Mouse (Mus musculus) CD8-positive naive resting alpha-beta T cell, adult 2 months (primary cell): ENCODE data around the gene Vdr.
A peak's percentile ranks its signal among the peaks of the same experiment; 100 is the strongest.

ENCODE experiments used
- DNase-seq, 2 experiments: peaks; one replicate each; pipeline ENCODE4 v3.0.0; 2022; ENCODE audit warnings: low read depth in 2 of 2, low spot score in 2 of 2

Vdr gene

DNA sequence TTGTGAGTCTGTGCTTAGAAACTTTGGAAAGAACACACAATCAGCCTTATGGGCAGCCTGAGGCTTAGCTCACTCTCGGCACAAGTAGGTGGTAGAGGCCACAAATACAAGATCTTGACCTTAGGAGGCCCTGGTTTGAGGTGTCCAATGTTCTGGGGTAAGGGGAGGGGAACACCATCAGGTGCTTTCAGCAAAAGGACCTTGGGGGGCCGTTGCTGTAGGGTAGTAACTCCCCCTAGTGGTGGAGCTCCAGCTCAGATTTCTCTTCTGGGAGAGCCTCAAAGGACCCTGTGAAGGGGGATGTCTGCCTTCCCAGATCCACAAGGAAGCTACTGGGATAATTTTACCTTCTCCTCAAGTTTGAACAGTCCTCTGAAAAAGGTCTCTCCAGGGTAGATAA lies 60.0 kb downstream of the Vdr start:
- peak; percentile 33 to 51 for DNase-seq

DNA sequence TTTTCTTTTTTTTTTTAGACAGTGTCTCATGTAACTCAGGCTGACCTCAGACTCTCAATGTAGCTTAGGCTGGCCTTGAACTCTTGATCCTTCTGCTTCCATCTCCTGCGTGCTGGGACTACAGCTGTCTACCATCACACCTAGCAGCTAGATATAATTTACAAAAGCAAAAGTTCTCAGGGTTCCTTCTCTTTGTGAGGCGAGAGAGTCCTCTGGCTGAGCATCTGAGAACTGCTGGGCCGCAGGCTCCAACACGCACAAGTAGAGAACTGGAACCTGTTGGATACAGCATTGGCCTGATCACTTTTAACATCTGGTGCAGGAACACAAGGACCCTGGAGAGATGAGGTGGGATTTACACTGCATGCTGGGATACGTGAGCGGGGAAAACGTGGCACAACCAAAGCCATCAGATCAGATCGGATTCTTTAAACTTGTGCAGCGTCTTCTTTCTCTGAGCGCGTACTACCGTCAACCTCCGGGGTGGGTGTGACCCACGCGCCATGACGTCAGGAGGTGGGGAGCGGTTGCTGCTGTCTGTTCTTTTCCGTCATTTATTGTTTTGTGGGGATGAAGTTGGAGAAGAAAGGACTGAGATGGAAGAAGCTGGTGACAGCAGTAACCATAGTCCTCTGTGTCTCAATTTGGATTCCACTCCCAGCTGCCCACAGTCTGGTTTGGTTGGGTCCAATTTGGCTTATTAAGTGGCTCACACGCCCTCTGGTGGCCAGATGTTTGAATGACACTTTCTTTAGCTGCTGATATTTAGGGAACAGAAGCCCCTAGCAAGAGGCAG lies 61.1 kb downstream of the Vdr start:
- DNase-seq, result peak; percentile 83 to 86

DNA sequence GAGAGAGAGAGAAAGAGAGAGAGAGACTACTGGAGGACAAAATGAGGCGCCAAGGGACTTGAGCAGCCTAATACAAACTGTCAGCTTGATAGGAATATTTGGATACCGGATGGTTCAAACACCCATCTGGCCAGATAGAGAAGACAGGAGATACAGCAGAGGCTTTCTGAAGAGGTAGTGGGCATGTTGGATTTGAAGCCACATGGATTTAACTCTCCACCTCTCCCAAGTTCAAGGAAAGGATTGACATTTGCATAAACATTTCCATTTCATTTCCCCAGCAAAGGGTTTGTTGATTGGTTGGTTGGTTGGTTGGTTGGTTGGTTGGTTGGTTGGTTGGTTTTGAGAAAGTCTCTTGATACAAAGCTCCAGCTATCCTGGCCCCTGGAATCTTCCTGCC lies 62.6 kb downstream of the Vdr start:
- DNase-seq, result no peak

DNA sequence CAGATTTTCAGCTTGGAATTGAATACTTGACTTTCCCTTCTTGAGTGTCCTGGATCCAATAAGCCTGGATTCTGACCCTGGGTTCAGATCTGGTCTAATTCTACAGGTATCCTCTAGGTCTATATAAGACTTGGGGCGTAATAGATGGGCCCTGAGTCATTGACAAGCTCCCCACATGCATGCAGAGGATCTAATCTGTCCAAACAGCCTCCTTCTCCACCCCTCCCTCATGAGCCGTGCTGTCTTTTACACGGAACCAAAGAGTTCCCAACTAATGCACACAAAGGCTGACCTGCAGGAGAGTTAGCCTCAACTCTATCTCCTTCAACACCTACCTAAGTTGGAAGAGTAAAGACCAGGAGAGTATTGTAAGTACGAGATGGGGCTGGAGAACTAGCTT lies 63.1 kb downstream of the Vdr start:
- no peak for DNase-seq

DNA sequence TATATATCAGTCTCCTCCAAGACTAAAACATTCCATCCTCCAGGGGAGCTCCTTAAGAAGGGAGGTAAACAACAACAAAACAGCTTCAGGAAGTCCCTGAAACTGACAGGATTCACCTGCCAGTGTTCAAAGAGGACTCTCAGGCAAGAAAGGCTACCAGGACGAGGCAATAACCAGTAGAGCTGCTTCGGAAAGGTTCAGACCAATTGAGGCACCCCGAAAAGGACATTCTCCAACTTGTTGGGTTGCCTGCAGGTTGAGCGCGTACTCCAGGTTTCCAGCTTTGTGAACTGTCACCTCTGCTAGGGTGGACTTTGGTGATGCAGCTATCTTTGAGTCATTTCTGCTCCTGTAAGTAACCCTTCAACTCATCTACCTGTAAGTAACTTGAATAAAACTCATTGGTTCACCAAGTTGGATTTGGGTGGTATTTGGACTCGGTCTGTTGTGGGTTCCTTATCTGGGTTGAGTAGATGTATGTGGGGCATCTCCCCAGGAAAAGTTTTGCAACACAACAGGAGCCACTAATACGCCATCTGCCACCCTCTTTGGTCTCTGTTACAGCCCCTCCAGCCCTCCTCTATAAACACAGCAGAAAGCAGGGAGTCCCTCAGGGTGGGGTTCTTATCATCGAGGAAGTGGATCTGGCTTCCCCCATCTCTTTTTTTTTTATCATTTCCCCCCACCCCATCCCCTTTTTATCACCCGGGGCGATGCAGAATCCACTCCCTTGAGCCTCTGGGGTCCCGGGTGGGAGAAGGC lies 64.1 kb downstream of the Vdr start:
- DNase-seq, result no peak

DNA sequence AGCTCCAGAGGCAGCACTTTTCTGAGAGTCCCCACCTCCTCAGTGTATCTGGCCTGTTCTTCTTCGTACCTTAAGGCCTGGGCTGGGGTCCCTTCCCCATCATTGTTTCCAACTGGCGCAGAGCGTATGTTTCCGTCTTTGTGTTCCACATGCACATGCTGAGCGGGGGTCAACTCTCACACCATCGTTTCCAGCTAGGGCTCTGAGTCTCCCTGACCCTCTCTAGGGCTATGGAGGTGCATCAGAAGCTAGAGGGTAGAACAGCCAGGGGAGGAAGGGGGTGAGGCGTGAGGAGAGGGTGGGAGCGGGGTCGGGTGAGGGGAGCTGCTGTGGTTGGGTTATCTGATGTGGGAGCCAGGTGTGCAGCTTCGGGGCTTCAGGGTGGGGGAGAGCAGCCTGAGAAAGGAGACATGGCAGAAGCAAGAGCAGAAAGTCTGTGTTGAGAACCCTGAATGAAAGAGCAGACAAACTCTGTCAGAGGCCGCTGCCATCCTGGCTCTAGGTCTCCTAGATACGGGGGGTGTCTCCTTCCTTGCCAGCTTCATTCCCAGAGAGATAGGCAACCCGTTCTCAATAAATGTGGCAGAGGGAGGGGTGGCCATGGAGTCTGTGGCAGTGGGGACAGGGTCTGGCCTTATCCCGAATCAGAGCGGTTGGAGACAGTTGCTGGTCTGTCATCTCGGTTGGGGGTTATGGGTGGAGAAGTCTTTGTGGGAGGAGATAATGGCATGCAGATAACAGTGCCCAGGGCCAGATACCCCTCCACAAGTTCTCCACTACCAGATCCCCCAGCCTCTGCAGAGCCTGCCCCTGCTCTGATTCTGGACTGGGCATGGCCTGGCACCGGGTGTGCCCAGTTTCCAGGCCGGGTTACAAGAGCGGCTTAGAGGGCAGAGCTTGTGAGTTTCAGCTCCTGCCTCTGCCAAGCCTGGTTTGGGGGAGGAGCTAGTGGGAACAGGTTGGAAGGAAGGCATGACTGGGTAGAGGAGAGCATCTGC lies 66.1 kb downstream of the Vdr start, which contains the start of gene Hdac7:
TSS of gene Hdac7 (minus strand) at position 466 of the 998 bp plus-strand sequence.
- no peak for DNase-seq

DNA sequence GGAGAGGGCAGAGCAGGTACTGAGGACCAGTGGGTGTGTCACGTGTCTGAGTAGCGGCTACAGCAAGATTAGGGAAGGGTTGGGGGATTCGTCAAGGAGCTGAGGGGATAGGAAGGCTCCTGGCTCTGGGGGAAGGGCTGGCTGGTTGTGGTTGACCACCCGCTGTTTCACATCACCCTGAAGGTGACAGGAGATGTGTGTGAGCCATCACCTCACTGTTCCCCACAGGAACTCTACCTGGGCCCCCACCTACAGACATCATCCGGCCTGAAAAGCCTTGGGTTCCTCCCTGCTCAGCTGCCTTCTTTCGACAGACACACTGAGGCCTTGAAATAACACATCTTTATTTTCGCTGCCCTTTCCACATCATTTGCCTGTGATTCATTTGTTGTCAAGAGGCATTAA lies 67.2 kb downstream of the Vdr start:
- no peak for DNase-seq

DNA sequence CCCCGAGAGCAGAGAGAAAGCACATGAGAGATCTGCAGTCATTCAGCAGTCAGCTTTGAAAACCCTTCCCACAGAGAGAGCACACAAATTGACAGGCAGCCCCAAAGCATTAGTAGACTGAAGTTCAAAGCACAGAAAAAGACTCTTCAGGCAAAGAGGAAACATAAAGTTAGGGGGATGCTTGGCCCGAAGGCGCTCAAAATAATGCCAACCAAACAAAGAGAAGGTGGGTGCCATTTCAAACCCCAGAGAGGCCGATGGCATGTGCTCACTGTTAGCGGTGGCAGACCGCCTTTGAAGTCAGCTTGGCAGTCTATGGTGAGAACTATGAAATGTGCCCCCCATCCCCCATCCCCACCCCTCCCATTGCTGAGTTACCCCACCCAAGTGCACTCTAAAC lies 68.4 kb downstream of the Vdr start:
- peak; percentile 41 to 56 for DNase-seq

DNA sequence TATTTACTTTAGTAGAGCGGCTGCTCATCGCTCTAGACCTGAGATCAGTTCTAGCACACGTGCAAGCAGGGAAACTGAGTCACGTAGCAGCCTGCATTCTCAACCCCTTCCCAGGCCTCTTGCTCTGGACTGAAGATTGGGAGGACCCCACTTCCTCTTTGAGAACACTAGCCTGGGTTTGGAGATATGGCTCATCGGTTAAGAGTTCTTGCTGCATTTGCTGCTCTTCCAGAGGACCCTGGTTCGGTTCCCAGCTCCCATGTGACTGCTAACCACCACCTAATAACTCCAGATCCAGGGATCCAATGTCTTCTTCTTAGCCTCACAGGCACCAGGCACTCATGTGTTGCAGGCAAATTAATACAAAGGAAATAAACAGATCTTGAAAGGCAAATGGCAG lies 69.0 kb downstream of the Vdr start:
- no peak for DNase-seq

DNA sequence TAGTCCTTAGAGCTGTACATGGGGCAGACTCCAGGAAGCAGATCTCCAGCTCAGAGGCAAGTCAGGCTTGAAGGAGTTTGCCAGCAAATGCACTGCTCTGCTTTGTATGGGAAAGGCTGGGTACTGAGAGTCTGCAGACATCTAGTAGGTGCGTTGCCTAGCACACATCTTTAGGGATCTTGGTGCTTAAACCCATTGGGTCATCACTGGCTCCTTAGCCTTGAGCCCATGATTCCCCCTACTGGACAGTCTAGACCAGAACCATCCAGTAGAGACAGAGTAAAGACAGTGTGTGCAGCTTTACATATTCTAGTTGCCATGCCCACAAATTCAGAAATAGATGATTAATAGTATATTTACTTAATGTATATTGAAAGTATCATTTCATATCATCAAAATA lies 69.6 kb downstream of the Vdr start:
- DNase-seq, result no peak

DNA sequence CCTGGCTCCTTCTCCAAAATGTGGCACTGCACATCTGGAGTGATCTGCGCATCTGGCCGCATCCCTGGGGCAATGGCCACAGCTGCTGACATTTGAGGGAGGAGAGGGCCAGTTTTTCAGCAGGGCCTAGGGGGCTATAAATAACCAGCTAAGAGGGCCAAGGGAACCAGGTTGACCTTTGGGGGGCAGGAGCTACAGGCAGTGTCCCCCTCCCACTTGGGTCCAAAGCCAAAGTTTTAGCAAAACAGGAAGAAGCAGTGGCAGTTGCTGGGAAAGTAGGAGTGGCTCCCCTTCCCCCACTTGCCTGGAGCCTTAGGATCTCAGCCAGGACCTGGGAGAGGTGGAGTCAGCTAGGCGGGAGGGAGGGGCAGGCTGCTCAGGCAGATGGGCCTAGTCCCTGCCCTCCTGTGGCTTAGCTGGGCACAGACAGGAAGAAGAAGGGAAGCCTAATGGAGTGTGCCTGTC lies 70.4 kb downstream of the Vdr start:
- no peak for DNase-seq

DNA sequence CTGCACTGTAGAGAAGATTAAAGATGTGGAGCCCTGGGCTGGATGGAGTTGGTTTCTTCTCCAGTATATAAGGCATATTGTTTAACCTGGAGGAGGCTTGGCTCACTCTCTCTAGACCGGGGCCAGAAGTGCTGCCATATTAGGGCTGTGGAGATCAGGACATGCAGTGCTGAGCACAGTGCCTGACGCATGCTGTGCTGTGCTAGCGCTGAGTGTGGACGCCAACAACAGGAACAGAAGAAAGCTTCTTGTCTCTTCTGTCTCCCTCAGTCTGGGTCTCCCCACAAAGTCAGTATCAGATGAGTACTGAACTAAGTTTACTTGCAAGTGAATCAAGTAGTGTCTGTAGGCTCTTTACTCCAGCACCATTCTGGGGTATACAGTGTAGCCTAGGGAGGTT lies 71.0 kb downstream of the Vdr start:
- no peak for DNase-seq

DNA sequence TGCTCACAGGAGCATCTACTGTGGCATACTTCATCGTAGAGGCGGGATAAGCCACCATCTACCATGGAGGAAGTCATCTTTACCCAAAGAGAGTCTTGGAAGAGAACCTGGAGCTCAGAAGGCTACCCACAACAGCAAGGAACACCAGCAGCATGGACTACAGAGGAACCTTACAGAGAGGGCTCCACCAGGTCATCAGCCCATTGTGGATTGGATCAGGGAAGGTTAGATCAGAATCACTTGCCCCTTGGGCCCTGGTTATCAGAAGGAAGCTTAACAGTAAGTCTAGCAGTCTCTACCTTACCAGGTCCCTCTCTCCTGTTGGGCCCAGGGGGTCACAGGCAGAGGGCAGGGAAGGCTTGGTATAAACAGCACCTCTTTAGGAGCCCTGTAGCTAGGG lies 71.4 kb downstream of the Vdr start:
- DNase-seq, result no peak

DNA sequence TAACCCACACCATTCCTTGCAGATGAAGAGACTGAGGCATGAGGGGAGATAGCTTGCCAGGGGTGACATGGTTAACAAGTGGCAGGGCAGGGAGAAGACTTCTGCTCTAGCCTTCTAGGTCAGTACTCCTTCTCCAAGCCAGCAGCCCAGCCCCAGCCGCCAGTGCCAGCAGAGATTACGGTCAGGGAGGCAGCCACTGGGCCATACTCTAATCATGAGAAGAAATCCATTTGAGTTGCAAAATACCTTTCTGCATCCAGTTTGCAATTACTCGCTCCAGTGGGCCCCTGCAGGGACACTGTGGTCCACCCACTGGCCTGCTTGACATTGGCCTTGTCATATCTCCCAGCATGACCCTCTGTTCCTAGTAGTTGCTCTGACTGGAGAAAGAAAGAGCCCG lies 72.0 kb downstream of the Vdr start:
- DNase-seq, result no peak

DNA sequence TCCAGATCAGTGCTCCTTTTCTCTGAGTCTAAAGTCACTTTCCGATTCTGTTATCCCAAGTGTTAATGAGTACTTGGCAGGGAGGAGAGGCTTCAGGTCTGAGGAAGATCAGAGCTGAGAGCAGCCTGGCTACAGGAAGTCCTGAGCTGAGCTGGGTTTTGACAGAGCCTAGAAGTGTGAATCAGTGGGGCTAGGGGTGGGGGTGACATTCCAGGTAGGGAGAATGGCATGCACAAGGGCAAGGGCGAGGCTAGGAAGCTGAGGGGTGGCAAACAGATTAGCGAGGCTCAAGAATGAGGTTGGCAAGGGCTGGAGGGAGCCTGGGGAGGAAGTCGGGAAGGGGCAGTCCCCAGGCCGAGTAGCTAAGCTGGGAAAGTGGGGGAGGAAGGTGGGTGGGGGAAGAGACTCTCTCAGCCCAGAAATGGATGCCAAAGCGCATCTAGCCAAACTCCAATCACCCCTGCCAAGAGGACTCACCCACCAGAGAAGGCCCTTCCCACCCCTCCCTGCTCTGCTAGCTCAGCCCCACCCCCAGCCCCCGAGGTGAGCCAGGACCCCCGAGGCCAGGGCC lies 72.9 kb downstream of the Vdr start:
- DNase-seq, result no peak

DNA sequence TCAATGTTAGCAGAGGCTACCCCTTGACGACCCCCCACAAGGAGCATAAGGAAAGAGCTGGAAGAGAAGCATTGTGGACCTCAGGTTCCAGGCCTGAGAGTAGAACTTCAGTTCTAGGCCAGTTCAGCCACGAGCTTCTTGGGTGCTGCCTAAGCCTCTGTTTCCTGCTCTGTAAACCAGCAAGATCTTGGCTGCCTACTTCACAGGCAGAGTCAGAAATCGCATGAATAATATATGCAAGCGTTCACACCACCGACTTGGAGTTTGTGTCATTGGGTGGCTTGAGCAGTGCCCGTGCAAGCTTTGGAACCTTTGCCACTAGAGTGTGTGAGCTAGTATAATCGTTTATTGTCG lies 73.6 kb downstream of the Vdr start:
- DNase-seq, result no peak

DNA sequence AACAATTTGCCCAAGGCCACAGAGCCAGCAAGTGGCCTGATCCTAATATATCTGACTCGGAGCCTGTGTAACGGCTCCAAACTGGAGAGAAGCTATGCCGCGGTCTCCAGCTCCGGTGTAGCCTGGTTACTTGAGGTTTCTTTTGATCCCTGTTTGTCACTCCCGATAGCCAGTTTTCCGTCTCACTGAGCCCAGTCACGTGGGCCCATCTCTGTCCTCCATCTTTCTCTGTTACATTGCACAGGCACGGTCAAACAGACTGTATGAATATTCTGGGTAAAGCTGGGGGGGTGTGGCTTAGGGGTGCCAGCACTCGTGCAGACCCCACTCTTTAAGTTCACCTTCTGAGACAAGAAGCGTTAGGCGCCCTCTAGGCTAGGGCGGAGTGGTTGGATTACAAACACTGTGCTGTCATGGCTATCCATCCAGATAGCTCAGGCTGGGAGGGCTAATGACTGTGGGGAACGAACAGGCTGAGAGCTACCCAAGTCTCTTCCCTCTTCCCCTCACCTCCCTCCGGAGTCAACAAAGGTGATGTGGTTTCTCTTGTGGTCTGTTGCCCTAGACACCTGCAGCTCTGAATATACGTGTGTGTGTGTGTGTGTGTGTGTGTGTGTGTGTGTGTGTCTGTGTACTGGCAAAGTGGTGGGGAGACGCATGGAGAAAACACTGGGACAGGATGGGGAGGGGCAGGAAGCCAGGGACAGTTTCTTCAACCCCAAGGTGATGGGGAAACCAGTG lies 74.1 kb downstream of the Vdr start:
- DNase-seq, result peak; percentile 56 to 67

DNA sequence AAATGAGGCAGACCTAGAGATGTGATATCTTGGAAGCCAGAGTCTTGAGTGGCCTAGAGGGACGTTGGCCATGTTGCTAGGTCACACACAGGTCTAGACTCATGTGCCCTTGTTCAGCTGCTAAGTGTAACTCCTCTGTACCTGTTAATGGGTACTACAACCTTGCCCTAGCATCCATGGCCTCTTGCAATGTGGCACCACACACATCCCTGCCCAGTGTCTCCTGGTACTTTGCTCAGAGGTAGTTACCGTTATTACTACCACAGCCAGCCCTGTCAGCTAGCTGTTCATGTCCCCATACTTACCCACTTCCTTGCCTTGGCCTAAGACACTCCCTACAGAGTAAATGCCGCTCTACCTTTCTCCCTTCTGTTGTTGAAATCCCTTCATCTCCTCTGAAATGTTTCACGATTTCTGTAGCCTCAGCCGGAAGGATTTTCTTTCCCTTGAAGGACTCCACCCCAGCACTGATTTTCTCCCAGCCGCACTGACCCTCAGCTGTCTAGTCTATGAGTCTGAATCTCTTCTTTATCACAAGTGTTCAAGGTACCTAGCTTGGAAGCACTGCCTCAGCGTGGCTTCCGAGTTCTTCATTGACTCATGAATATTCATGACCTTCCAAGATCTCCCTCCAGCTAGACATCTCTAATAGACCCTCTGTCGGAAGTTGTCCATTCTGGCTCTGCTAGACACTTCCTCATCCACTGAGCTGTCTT lies 77.5 kb downstream of the Vdr start:
- no peak for DNase-seq

DNA sequence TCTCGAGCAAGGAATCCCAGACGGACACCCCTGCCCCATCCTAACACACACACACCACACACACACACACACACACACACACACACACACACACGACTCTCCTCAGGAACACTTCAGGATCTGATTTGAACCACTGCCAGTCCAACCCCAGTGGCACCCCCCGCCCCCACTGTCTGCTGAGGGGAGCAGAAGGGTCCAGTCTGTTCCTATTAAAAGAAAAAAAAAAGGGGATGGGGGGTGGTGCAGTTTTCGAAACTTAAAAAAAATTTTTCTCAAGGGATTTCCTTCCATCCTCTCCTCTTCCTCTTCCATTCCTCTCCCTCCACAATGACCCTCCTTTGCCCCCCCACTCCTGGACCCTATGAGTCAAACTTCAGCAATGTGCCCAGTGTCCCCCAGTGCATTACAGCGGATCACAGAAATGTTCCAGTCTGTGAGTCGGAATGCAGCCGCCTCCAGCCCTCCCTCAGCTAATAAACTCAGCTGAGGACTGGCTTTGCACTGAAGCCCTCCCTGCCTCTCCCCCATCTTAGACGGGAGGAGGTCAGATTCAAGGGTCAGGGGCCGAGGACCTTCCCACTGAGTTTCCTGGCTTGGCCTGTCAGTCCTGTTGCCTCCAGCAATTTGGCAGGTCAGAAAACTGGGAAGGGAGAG lies 78.3 kb downstream of the Vdr start:
- no peak for DNase-seq
